Mouse (Mus musculus): Measurements from ENCODE around the gene Atxn1. TPM values are rescaled to one million over a fixed set of nuclear protein-coding genes. Genes with fewer than 3 reads are reported as not detected.

Atxn1 gene
- total RNA-seq, 2 experiments from 2014 or later = 158 to 167 TPM

GRCm38 (mm10) chr13:45579751-45580150, 385.1 kb downstream of the Atxn1 start:
- no peak for DNase-seq (ENCODE audit: low spot score in 2 of 2)
- intact Hi-C loops (cut with DNase I) = no loop called here

DNA sequence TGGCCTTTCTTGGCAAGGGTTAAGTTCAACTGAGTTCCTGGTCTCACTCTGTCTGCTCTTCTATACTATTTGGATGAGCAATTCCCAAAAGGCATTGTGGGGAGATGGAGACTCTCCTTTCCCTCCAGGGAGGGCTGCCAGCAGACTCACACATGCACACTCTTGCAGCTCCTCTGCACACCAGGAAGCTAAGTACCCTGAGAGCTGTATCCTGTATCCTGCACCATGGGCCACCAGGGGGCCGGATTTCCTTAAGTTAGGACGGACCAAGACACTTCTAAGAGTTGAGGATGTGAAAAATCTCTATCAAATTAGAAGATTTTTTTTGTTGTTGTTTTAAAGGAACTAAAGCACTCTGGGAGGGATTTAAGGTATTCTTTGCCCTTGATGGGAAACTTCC, 387.0 kb downstream of the Atxn1 start:
- peak in 1 of 2 experiments; percentile 43 for DNase-seq (ENCODE audit: low spot score in 2 of 2)
- intact Hi-C loops (cut with DNase I) = no loop called here

- no peak for DNase-seq (ENCODE audit: low spot score in 2 of 2)
- intact Hi-C loops (cut with DNase I) = no loop called here
These were observed 387.4 kb downstream of the Atxn1 start for GRCm38 (mm10) chr13:45577366-45577765.

DNA sequence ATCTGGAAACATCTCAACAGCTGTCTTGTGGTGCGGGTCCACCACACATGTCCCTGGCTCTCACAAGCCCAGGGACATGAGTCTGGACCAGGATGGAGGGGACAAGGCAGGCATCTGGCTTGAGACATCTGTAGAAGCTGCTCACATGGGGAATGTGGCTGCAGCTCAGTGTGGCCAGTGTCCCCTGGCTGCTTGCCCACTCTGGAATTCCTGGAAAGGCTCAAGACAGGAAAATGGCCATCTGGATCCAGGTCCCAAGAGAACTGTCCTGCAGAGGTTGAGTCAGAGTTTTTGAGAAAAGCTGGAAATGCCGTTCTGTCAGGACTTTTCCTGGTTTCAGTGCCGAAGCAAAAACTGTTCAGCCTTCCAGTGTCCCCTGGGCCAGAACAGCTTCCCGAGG, 388.6 kb downstream of the Atxn1 start:
- DNase-seq (ENCODE audit: low spot score in 2 of 2) = no peak

DNA sequence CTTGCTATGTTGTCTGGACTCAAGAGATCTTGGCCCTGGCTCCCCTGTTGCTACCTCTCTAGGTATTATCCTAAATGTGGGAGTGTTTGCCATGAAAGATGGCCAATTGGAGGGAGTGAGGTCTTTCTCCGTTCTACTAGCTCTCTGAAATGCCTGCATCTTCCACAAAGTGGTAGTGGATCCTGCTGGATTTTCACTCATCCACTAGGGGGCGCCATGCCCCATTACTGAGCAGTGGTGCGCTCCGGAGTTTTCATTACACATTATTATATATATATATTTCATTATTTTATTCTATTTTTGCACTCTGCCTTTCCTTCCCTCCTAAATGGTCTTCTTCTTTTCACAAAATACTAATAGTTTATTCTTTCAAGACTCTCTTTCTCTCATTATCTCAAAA, 392.0 kb downstream of the Atxn1 start:
- peak; percentile 67 to 68 for DNase-seq (ENCODE audit: low spot score in 2 of 2)
- intact Hi-C loops (cut with DNase I) = loop anchor here (5.0 kb wide), 1 partner anchor 65 kb away; no protein-coding TSS in a partner anchor

More for the DNA sequence above, 388.6 kb downstream of the Atxn1 start:
- intact Hi-C loops (cut with DNase I) = no loop called here

DNA sequence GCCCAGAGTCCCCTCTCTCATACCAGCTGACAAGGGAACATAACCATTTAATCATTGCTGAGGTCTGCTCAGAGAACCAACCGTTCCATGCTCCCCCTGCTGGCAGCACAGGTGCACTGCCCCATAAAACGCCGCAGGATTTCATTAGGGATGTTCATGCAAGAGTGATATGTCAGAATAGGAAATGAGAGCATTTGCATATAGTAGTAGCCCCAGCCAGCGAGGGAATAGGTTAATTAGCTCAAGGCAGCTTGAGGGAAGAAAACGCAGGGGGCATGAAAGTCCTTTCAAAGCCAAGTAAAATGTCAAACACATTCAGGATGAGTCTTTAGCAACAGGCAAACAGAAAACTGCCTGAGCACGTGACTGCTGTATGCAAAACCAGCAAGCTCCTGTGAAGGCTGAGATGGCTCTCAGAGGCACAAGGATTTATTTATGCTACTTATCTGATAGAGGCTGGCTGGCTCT, 393.0 kb downstream of the Atxn1 start:
- DNase-seq (ENCODE audit: low spot score in 2 of 2) = peak; percentile 87 to 89
- intact Hi-C loops (cut with DNase I) = loop anchor here (2.0 to 5.0 kb wide), 2 partner anchors 33 to 65 kb away; no protein-coding TSS in a partner anchor

DNA sequence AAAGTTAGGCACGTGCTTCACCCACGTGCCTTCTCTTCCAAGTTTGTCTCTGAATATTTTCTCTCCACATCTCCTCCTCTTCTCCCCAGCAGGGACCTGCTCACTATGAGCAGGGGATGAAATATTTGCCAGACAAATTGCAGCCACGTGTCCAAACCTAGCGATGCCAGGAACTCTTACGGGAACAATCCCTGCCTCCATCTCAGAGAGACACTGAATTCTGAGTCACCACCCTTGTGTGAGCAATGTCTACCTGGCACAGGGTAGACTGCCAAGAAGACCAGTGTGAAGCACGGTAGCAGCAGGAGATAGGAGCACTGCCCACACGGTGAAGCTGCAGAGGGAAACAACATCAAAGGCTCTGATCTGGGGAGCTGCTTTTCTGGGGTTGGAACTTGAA, 394.9 kb downstream of the Atxn1 start:
- intact Hi-C loops (cut with DNase I) = loop anchor here (2.0 to 5.0 kb wide), 2 partner anchors 31 to 67 kb away; no protein-coding TSS in a partner anchor
- peak; percentile 39 to 80 for DNase-seq (ENCODE audit: low spot score in 2 of 2)

DNA sequence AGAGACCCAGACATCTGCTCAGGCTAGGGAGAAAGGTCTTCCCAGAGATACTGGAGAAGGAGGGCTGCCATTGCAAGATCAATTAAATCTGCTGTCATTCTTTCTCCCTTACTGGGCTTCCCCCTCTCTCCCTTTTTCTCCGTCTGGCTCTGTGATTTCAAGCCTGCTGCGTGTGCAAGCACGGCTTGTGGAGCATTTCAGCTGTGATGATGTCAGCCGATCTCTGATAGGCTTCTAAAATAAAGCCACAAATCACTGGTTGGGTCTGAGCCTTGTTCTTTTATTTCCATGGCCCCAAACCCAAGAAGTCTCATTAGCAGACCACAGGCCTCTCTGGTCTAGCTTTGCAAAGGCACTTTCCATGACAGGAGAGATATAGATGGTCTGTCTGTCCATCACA, 399.9 kb downstream of the Atxn1 start:
- intact Hi-C loops (cut with DNase I) = no loop called here
- no peak for DNase-seq (ENCODE audit: low spot score in 2 of 2)

DNA sequence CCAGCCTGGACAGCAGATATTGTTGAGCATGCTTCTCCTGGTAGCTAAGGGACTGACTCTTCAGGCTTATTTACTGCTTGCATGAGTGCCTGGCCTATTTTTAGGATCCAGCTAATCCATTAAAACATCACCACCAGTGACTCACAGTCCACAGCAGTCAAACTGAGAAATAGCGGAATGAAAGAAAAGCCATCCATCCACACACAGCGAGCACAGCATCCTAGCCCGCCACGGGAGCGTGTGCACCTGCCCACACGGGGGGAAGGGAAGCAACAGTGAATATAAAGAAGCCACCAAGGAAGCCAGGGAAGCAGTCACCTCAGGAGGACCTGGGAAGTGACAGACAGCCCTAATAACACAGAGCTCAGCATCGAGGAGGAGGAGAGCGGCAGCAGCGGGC, 402.8 kb downstream of the Atxn1 start:
- DNase-seq (ENCODE audit: low spot score in 2 of 2) = peak in 1 of 2 experiments; percentile 63
- intact Hi-C loops (cut with DNase I) = no loop called here

GRCm38 (mm10) chr13:45560543-45560942, 404.3 kb downstream of the Atxn1 start:
- no peak for DNase-seq (ENCODE audit: low spot score in 2 of 2)
- intact Hi-C loops (cut with DNase I) = no loop called here

- intact Hi-C loops (cut with DNase I) = no loop called here
- DNase-seq (ENCODE audit: low spot score in 2 of 2) = no peak
These were observed 405.6 kb downstream of the Atxn1 start for GRCm38 (mm10) chr13:45559258-45559657.

DNA sequence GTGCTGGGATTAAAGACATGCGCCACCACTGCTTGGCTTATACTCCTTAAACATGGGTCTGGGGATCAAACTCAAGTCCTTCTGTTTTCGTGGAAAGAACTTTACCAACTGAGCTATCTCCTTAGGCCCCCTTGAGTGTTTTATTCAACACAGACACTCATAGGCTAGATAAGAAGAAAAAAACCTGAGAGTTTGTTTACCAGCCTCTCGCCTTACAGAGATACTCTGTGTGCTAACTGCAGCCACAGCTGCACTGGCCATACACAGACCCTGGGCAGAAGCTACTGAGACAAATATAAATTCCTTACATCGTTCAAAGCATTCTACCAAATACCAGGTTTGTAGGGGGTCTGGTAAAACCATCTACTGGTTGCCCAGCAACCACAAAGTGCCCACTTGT, 406.4 kb downstream of the Atxn1 start:
- no peak for DNase-seq (ENCODE audit: low spot score in 2 of 2)
- intact Hi-C loops (cut with DNase I) = no loop called here

DNA sequence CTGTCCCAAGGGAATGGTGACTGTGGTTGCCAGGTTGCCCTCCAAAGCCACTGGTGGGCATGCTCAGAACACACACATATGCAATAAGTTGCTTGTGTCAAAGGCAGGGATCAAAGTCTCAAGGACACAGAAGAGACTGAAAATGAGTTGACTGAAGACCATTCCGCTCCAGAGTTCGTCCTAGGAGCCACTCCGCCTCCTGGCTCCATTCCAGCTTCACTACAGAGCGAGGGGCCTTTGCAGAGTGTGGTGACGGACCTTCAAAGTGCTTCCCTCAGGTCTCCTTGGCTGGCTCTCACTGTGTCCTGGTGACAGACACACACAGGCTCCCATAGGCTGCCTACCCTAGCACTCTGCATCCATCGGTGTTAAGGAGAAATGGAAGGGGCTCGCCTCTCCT, 411.1 kb downstream of the Atxn1 start:
- no peak for DNase-seq (ENCODE audit: low spot score in 2 of 2)
- intact Hi-C loops (cut with DNase I) = no loop called here

DNA sequence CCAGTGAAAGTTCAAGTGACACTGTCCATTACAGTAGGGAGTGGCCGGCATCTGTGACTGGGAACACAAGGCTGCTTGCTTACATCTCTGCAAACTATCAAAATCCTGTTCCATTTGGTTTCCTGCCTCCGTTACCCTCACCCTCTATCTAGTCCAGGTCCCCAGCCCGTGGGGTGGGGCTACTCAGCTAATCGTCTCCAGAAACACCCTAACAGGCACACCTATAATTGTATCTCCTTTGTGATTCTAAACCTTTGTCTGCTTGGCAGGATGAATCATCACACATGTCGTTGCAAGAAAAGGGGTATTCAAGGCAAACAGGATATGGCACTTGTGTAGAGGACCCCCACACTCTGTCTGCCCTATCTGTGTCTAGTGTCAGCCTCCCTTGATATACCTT, 417.3 kb downstream of the Atxn1 start:
- intact Hi-C loops (cut with DNase I) = no loop called here
- no peak for DNase-seq (ENCODE audit: low spot score in 2 of 2)

DNA sequence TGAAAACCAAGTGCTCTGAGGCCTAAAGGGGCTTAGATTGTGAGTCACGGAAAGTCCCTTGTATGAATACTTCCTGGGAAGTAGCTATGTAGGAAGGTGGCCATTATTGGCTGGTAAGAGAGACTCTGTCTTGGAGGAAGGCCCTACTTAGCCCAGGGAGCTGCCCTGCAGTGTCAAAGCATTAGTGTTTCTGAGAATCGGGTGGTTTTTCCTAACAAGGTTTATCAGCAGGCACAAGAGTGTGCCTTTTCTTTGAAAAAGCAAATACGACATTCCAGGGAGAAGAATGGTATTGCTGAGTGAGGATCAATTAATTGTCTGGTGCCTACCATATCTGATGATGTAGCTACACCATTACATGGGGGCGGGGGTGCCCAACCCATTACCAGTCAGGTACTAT, 417.9 kb downstream of the Atxn1 start:
- no peak for DNase-seq (ENCODE audit: low spot score in 2 of 2)
- intact Hi-C loops (cut with DNase I) = no loop called here

GRCm38 (mm10) chr13:45545974-45546373, 418.8 kb downstream of the Atxn1 start:
- intact Hi-C loops (cut with DNase I) = no loop called here
- no peak for DNase-seq (ENCODE audit: low spot score in 2 of 2)

- intact Hi-C loops (cut with DNase I) = loop anchor here (2.0 to 5.0 kb wide), 3 partner anchors 32 to 718 kb away; no protein-coding TSS in a partner anchor
- DNase-seq (ENCODE audit: low spot score in 2 of 2) = peak; percentile 85 to 89
These were observed 425.6 kb downstream of the Atxn1 start for GRCm38 (mm10) chr13:45539205-45539568.

GRCm38 (mm10) chr13:45538532-45539204, 426.1 kb downstream of the Atxn1 start:
- DNase-seq (ENCODE audit: low spot score in 2 of 2) = peak; percentile 71 to 90

DNA sequence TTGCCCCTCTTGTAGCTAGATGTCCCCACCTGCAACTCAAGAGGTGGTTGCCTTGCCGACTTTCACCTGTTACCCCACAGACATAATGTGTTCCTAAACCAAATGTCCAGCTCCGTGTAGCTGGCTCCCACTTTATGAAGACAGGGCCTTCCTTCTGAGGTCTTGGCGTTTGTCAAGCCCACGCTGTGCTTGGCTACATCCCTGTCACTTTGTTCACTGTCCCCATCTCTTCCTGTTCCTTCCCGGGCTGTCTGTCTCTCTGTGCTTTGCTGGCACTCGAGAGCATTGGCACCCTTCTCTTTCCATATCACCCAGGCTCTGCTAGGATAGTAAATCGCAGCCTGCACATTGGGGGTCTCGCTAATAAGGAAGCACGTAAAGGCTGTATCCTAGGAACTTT, 426.7 kb downstream of the Atxn1 start:
- intact Hi-C loops (cut with DNase I) = loop anchor here (2.0 to 5.0 kb wide), 3 partner anchors 33 to 719 kb away; no protein-coding TSS in a partner anchor
- no peak for DNase-seq (ENCODE audit: low spot score in 2 of 2)

More at GRCm38 (mm10) chr13:45538532-45539204, 426.1 kb downstream of the Atxn1 start:
- intact Hi-C loops (cut with DNase I) = loop anchor here (2.0 to 5.0 kb wide), 3 partner anchors 32 to 719 kb away; no protein-coding TSS in a partner anchor

DNA sequence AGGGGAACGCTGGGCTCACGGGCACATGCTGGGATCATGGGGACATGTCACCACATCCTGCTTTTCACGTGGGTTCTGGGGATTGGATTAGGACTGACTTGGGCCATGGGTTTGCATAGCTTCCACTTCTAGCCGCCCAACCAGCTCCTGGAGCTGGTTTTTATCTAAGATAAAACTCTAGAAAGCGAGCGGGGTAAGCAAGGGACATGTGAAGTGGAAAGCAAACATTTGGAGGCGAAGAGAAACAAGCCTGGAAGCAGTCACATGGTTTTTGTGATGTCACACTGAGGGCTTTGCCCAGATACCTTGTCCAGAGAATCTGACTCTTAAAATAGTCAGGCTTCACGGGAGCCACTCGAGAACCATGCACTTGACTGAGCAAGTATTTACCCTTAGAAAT, 427.7 kb downstream of the Atxn1 start:
- intact Hi-C loops (cut with DNase I) = loop anchor here (5.0 kb wide), 2 partner anchors 425 to 720 kb away; no protein-coding TSS in a partner anchor

More for the DNA sequence above, 427.7 kb downstream of the Atxn1 start:
- no peak for DNase-seq (ENCODE audit: low spot score in 2 of 2)

Measured in left cerebral cortex, postnatal 25 days (tissue).